In the genomic region with DNA sequence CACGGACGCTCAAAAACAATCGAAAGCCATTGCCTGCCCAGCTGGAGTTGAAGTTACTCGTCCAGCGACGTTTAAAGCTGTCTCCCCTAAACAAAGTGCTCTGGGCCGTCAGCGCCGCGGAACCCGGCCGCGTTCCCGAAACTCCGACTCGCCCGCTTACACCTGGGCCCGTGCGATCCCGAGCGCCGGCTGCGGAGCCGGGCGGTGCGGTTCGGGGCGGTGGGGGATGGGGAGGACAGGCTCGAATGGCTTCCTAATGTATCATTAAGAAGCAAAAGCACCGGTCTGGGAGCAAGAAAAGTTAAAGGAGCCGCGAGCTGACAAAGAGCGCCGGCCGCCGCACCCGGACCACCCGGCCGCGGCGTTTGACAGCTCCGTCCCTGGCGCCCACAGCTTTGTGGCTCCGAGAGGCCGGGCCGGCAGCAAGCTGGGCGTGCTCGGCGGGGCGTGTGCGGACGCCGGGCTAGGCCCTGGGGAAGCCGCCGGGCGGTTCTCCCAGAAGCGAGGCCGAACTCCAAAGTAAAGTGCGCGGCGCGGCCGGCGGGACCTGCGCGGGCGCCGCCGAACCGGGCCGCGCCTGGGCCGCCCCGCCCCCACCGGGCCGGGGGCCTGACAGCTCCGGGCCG, we compare ENCODE assay signal across 9 mouse cellular contexts. TPM values are rescaled to one million over a fixed set of nuclear protein-coding genes. Genes with fewer than 3 reads are reported as not detected.
DNase-seq lines count a peak whose midpoint lies in the region; ATAC-seq lines count a peak whose summit lies in the region.
"Had no signal": no experiment of that assay in that cellular context is flagged by ENCODE, and none has a peak within 500 bp of the region (broad histone marks: within the 10 kb centered on the region; RNA-seq: fewer than 3 reads in every experiment).

No protein-coding gene starts in this region.

- peaks cover 19% of the 10 kb centered on the region for H3K4me1 ChIP-seq in hindbrain, embryonic 14.5 days (replicated peaks; ENCODE audit: control insufficient read depth, insufficient read depth, low read length)

- peak overlapping the region; percentile 75 for H3K4me2 ChIP-seq in hindbrain, embryonic 14.5 days (replicated peaks)

- peak overlapping the region; percentile 91 for H3K4me3 ChIP-seq in hindbrain, embryonic 14.5 days (replicated peaks; ENCODE audit: low read length)

- H3K36me3 ChIP-seq in hindbrain, embryonic 14.5 days (replicated peaks; ENCODE audit: control insufficient read depth, insufficient read depth): no peaks in the 10 kb centered on the region

- no peaks in the 10 kb centered on the region for H3K9me3 ChIP-seq in hindbrain, embryonic 14.5 days (ENCODE audit: control insufficient read depth, low read length)

- H3K27me3 ChIP-seq in hindbrain, embryonic 14.5 days (ENCODE audit: control insufficient read depth, insufficient read depth, low read length): no peaks in the 10 kb centered on the region

- peak overlapping the region; percentile 98 for H3K9ac ChIP-seq in hindbrain, embryonic 14.5 days

- WGBS in hindbrain, embryonic 14.5 days: 0% methylated on average over 70 of the region's 78 CpGs

- DNase-seq in Muller cell, postnatal 12 days (ENCODE audit: inconsistent ontology term): peak; percentile 62
- DNase-seq in cerebellum, adult 8-10 months: peak; percentile 55
- peak; percentile 42 for DNase-seq in hindbrain, embryonic 14.5 days (ENCODE audit: low spot score)
- peak; percentile 38 to 50 for DNase-seq in left cerebral cortex, adult 18-20 months (ENCODE audit: low spot score in 2 of 2)
- peak; percentile 42 for DNase-seq in lung, postnatal 36 days
- peak; percentile 46 for DNase-seq in right cerebral cortex, postnatal 14 days
- peak; percentile 50 to 57 for DNase-seq in urinary bladder, postnatal 36 days (ENCODE audit: low spot score in 2 of 2)

- ATAC-seq in frontal cortex, adult (ENCODE audit: low TSS enrichment): peak; percentile 24
- ATAC-seq in hindbrain, embryonic 14.5 days (ENCODE audit: low FRiP score): no peak

- H3K27ac ChIP-seq in hindbrain, embryonic 14.5 days: peak overlapping the region; percentile 100

RNA-seq across cellular contexts. Expression of gene Kmt2c, which starts 0.8 kb away (rescaled TPM):
- 23.6 and 26.8 TPM in 2 replicates for polyA plus RNA-seq in hindbrain, embryonic 14.5 days (2014; fragmentation: Nextera tagmentation; extraction: Ambion mirVana)
- 10 to 100 TPM; 63.3 to 63.7 TPM for total RNA-seq in left cerebral cortex, adult 18-20 months (2021)

RNA-seq across cellular contexts. Expression of gene Cct8l1, which starts 18.0 kb away (rescaled TPM):
- not detected in 2 replicates for polyA plus RNA-seq in hindbrain, embryonic 14.5 days (2014; fragmentation: Nextera tagmentation; extraction: Ambion mirVana)
- under 1 TPM; 0.30 to 0.40 TPM for total RNA-seq in left cerebral cortex, adult 18-20 months (2021)
- total RNA-seq: hematopoietic stem cell, adult 5-6 weeks had no signal
